Mouse (Mus musculus): ENCODE measurements at regions not wholly inside any gene's neighbourhood (a gene's known extent, or its start where the extent isn't known, plus 50 kb on each side); places are given as distances from the start of the nearest gene placed in this dataset.

DNA sequence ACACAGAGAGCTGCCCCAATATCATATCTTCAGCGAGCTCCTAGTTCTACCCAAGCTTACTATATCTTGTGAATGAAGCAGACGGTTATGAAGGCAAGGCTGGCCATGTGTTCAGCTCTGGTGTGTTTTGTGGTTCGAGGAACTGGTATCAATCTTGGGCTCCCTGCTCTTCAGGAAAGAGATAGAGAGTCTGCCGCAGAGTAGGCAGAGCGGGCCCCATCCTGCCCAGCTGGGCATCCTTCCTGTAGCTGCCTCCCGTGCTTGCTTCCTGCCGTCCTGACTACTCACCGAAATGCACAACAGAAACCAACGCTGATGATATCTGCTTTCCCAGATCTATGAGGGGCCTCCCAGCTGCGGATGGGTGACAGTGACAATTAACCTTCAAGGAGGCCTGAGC, 60.3 kb downstream of the Snrpe start:
- no peak for DNase-seq

DNA sequence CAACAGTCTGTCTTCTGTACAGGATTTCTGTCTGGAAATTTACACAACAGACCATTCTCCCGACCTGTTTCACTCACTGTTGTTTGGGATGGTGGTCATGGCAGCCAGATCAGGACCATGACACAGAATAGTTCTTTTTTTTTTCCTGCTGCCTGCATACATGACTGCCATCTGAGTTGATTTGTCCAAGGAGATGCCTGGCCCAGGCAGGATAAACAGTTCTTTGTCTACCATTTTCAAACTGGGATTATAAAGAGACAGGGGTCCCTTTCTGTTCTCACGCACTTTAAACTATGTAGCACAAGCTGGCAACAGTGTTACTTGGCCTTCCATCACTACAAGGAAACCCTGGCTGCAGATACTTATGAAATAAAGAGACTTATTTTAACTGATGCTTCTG, 61.1 kb downstream of the Snrpe start:
- no peak for DNase-seq

DNA sequence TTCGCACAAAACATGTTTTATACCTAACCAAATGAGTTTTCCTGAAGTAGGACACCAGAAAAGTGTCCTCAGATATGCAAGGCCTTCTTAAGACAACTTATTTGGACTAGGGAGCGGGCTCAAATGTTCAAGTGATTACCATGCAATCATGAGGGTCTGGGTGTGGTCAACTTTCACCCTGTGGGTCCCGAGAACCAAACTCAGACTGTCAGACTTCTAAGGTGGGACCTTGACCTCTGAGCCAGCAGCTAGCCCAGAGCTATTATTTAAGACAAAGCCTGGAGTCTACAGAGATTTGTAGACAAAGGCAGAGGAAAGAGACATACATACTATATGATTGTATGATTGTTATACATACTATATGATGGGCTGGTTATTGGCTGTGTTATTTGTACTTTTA, 62.5 kb downstream of the Snrpe start:
- DNase-seq, result no peak

DNA sequence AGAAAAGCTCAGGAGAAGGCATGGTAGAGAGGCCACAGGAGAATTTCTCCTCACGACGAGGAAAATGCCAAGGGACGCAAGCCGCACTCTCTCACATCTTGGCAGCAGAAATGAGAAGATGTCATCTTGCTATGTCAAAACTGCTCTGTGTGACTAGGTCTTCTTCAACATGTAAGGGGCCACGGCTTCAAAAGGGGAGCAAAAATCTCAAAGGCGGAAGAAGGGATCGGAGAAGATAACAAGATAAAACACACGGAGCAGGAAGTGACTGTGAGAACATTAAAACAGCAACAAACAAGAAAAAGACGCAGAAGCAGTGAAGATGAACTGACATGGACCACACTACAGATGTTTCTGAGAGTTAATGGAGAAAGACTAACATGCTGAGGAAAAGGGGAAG, 65.1 kb downstream of the Snrpe start:
- no peak for DNase-seq

DNA sequence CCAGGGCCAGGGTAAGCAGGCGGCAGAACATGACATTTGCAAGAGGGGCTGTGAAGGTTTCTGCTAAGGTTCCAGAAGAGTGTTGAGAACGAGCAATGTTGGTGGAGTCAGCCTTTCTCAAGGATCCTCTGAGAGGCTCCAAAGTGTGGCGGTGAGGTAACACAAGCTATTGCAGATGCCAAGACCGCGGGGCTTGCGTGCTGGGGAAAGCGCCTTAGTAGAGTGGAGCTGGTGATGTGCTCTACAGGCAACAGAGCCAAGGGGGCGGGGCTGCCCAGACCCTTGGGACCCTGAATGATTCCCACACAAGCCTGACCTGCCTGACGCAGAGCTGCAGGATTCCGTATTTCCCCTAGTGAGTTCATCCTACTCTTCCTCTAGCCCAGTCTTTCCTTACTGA, 66.3 kb downstream of the Snrpe start:
- DNase-seq, result no peak

DNA sequence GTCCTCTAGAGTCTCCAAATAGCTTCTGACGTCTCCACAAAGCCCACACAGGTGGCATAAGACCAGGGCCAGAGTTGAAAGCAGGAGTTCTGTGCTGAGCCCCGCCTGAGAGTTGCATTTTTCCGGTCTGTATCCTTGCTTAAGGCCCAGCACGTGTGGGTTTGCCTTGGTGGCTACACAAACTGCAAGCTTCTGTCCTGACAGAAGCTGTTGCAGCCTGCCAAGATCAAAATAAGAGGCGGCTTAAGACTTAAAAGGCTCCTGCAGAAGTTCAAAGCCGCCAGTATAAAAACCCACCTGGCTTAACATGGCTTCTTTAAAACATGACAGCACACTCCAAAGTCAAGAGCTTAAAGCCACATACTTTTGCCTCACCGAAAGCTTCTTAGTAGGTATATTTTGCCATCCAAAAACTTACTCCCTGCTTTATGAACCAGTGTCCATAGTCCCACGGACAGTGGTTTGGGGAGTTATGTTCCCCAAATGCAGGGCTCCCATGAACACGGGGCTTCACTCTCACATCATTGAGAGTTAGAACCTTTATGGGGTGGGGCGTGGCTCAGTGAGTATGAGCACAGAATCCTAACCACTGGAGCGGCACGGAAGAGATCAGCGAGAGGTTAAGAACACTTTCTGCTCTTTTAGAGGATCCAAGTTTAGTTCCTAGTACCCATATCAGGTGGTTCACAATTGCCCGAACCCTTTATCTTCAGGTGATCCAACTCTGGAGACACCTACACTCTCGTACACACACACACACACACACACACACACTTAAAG, 67.9 kb downstream of the Snrpe start:
- no peak for DNase-seq

DNA sequence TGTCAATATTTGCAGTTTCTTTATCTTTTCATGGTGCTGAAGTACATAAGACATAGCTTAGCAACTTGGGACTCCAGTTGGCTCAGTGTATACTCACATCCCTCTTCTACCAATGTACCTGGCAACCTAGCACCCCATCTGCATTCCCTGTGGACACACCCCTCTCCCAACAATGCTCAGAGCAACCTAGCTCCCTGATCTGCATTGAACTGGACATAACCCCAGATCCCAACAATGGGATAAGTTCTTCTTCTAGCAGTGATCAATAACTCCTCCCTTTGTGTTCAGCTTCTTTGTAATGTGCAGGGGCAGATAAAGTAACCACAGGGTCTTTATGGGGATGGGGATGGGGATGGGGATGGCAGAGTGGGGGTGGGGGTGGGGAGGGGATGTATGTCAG, 79.4 kb downstream of the Snrpe start:
- DNase-seq, result no peak

DNA sequence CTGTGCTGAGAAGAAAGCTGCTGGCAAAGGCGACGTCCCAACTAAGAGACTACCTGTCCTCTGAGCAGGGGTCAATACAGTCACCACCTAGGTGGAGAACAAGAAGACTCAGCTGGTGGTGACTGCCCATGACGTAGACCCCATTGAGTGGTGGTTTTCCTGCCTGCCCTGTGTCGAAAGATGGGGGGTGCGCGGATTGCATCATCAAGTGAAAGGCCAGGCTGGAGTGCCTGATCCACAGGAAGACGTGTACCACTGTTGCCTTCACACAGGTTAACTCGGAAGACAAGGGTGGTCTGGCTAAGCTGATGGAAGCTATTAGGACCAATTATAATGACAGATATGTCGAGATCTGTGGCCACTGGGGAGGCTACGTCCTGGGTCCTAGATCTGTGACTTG, 80.3 kb downstream of the Snrpe start:
- no peak for DNase-seq

DNA sequence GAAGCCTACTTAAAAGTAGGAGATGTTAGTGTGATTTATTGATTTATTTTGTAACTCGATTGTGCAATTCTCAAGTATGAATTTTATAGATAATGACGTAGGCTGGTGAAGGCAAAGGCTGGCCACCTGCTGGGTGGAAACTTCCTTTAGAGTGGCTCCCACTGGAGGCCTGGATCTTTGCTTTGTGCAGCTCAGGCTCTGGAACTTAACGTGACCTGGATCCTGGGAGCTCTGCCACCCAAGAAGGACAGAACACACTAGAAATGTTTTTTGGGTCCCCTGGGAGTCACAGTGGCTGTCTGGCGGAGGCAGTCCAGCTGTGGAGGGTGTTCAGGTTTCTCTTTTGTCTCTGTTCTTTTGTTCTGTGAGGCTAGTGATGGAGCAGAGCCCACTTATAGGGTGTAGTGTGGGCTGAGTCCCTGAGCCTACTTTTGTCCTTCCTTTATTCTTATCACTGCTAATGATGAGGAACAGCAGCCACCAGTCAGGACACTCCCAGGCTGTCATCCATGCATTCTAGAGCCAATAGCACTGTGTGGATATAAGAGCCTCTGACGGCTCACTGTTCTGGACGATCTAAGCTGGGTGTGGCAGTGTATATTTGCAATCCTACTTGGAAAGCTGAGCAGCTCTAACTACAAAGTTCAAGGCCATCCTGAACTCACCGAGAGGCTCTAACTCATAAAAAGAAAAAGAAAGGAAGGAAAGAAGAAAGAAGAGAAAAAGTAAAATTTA, 82.3 kb downstream of the Snrpe start:
- peak in 1 of 2 experiments; percentile 8 for DNase-seq

DNA sequence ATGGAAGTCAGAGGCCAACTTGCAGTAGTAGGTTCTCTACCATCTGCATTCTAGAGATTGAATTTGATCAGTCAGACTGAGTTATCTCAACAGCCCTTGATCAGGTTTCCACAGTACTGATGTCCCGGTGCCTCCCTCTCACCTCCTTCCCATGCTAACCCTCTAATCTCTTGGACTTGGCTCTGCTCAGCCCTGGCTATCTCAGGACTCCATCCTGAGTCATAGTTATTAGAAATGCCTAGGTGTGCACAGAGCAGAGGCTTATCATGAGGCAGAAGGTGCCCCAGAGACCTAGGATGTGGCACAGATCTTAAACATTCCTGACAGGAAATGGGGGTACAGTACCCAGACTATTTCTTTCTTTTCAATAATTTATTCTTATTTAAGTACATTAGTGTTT, 87.3 kb downstream of the Snrpe start:
- no peak for DNase-seq

DNA sequence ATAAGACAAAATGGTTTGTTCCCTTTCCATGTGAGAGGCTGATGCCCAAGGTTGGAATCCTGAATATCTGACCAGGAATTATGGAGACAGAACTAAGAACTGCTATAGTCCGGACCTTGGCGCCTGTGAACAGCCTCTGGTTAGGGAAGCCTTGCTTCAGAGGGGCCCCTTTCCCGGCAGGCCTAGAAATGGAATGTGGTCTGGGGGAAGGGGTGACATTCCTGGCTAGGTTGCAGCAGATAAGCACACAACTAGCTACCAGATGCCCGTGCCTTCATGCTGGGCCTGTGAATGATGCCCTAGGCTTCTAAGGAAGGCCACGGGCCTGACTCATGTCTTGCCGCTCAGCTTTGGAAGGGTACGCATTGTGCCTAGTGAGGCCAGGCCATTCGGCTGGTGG, 89.4 kb downstream of the Snrpe start:
- no peak for DNase-seq

DNA sequence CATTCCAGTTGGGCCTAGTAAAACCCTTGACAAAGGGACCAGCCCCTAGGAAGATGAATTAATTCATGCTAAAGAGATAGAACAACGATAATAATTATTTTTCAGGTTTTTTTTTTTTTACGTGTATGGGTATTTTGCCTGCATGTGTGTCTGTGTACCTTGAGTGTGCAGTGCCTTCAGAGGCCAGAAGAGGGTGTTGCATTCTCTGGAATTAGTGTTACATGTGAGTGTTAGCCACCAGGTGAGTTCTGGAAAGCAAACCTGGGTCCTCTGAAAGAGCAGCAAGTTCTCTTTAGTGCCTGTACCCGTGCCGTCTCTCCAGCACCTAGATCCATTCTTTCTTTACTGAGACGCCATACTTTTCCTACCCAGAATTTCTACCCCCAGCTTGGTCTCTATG, 92.8 kb upstream of the Sox13 start:
- no peak for DNase-seq

DNA sequence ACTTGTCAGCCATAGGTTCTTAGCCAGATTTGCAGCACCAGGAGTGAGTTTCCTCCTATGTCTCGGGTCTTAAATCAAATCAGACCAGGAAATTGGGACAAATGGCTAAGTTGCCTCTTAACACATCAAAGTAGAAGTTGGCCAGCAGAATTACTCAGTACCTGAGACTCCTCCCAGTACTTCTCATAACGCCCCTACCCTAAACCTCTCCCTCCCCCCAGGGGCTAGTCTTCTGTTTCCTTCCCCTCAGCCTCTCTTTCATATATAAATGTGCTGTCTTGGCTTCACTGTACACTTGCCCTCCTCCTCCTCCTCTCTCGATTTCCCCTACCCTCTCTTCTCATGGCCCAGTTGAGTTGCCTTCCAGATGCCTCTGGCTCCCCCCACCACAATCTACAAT, 79.9 kb upstream of the Sox13 start:
- DNase-seq, result no peak

DNA sequence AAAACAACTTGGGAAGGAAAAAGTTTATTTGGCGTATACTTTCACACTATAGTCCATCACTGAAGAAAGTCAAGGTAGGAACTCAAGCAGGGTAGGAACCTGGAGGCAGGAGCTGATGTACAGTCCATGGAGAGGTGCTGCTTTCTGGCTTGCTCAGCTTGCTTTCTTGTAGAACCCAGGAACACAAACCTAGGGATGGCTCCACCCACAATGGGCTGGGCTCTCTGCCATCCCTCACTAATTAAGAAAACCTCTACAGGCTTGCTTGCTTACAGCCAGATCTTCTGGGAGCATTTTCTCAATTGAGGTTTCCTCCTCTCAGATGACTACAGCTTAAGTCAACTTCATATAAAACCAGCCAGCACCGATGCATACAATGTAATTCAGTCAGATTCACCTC, 79.2 kb upstream of the Sox13 start:
- no peak for DNase-seq

DNA sequence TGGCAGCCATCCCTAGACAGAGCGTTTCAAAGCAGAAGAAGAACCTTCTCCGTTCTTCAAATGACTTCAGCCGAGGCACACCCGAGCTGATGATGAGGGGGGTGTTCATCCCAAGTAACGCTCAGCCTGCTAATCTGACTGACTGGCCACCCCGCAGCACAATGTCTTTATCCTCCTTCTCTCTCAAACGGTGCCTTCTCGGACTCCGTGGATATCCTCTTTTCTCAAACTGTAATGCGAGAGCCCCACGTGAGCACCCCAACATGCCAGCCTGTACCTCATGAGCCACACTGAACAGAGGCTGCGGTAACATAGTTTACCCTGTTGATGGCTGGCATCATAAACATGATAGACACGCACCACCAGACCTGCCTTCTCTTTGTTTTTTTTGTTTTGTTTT, 76.8 kb upstream of the Sox13 start:
- no peak for DNase-seq

DNA sequence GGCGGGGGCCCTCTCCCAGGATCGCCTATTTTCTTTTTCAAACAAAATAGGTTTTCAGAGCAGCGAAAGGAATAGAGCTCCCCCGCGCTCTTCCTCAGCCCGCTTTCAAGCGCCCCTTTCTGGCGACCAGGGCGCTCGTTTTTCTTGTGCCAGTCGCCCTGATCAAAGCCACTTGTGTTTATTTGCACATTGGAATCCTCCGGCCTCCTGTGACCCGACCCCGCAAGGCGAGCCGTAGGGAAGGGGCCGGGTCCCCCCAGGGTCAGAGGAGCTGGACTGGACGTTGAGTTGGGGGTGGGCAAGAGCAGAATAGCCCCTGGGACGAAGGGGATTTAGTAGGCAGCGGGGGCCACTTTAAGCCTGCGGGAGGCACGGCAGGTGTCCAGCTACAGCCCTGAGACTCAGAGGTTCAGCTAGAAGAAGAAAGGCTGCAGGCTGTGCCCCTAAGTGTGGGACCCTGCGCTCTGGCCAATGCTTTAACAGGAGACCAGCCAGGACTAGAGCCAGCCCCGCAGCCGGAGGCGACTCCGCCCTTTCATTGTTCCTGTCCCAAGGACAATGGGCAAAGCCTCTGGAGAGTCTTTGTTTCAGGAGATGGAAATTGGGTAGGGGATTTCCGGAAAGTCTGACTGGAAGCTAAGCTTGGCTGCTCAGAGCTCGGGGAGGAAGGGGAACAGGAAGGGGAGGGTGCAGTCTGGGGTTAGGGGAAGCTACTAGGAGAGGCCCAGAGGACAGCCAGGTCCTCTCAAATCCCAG, 69.0 kb upstream of the Sox13 start:
- peak; percentile 55 to 70 for DNase-seq

DNA sequence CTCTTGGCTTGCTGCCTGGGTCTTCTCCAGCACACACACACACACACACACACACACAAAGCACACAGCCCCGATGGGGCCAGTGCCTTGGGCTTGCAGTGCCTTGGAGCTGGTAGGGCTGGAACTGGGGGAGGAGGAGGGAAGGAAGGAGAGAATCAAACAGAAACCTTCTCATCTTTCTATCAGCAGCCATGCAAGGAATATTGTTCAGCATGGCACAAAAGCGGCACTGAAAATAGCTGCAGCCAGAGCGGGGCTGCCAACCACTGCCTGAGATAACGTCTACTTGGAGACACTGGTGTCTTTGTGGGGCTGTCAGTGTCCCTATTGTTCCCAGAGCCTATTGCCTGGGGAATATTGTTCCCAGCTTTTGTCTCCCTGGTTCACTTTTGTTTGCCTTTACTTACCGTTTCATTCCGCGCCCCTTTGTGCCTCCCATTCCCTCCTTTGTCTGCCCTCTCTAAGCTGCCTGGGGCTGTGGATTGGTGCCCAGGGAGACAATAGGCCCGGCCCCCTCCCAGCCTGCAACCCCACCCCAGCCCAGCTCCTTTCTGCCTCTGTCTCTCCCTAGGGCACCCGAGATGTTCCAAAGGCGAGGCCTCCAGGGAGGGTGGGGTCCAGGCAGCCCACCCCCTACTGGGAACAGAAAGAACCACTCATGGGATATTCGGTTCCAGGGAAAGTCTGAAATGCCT, 68.3 kb upstream of the Sox13 start:
- peak; percentile 8 to 17 for DNase-seq

DNA sequence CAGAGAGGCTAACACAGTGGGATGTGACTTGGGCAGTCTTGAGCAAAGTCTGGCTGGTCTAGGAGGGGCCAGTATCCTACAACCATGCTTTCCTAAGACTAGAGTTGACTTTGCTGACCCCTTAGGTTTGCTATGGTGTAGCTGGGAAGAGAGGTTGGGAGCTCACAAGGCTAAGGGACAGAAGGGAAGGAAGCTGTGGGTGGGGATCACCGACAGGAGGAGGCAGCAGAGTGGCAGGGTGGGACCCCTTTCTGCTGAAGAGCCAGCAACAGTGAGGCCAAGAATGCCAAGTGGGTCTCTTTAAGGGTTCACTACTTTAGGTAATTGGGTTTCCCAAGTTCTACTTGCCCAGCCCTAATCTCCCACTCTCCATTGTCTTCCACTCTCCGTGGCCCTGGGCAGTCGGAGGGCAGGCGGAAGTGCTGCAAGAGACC, 67.7 kb upstream of the Sox13 start:
- peak in 1 of 2 experiments; percentile 4 for DNase-seq

DNA sequence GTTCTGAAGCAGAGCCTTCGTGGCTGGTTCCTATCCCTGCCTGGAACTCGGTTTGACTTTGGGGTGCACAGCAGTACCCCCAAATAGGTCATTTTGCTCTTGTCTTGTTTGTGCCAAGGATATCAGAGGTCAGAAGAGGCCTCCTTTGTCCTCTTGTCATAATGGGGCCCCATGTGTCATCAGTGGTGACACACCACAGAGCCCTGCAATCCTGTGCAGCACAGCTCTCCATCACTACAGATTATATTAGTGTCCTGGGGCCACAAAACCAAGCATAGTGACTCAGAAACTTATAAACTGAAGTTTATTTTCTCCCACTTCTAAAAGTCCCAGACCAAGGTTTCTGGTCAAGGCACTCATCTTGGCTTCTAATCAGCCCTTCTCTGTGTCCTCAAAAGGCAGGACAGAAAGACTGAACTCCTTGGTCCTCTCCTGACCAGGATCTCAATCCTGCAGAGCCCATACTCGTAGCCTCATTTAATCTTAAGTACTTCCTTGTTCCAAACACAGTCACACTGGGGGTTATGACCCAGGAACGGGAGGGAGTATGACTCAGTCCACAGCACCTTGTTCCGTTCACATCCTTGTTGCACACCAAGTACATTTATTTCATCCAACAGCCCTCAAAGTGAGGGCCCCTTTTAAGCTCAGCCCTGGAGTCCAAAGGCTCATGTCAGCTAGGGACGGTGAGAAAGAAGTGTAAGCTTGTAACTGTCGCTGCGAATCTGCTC, 63.2 kb upstream of the Sox13 start:
- no peak for DNase-seq

DNA sequence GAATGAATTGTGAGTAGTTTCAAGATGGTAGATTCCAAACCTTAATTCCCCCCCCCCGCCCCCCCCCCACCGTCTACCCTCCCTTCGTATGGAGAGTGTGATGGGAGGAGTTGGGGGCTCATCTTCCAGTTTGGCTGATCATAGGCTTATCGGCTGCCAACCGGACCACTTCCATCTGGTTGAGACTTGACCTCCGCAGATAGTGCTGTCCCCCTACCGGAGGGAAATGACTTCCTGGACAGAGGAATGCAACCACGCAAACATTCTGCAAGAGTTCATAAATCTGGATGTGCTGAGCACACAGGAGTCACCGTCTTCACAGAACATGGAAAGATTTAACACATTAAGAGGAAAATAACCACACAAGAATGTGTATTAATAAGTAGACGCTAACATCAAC, 62.2 kb upstream of the Sox13 start:
- DNase-seq, result no peak

DNA sequence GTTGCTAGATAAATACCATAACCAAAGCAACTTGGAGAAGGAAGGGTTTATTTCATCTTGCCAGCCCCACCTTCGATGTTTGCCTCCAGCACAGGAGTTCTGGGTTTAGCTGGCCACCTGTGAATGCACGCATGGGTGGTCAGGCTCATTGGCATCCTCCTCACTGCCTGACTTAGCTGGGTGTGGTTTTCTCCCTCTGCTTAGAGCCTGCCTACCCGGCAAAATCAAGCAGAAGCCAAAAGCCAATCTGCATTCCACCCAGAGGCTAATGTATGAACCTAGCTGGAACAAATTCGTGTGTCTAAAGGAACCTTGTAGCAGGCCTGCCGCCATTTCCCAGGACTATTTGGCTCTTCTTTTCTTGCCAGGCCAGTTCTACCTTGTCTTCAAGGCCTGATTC, 58.7 kb upstream of the Sox13 start:
- no peak for DNase-seq

DNA sequence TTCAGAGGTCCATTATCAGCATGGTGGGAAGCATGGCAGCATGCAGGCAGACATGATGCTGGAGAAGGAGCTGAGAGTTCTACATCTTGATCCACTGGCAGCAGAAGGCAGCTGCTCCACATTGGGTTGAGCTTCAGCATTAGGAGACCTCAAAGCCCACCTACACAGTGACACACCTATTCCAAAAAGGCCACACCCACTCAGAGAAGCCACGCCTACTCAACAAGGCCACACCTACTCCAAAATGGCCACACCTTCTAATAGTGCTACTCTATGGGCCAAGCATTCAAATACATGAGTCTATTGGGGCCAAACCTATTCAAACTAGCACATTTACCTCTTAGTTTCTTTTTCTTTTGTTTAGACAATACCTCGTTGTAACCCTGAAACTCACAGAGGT, 50.4 kb upstream of the Sox13 start:
- no peak for DNase-seq

Measured in lung, adult 18-20 months (tissue).